Comparison of ENCODE assay signal across 11 mouse cellular contexts in genomic region chrX:36935326-36935966, GRCm38 (mm10).
"Had no signal": no experiment of that assay in that cellular context is flagged by ENCODE, and none has a peak within 500 bp of the region (broad histone marks: within the 10 kb centered on the region; RNA-seq: fewer than 3 reads in every experiment).

No protein-coding gene starts in this region.

- H3K9me3 ChIP-seq: limb, embryonic 13.5 days; midbrain, embryonic 12.5 days had no signal

- H3K36me3 ChIP-seq: midbrain, embryonic 12.5 days had no signal

- DNase-seq: kidney, adult 11 months; kidney, postnatal 10 days; layer of hippocampus, adult 9-11 months; layer of hippocampus, postnatal 36 days; lung, adult 18-20 months; thymus, adult 2 months; thymus, postnatal 25 days had no signal

- H3K9ac ChIP-seq: limb, embryonic 13.5 days; liver, embryonic 14.5 days; midbrain, embryonic 12.5 days had no signal

- H3K4me1 ChIP-seq: limb, embryonic 13.5 days; midbrain, embryonic 12.5 days had no signal

- H3K4me3 ChIP-seq: limb, embryonic 13.5 days; midbrain, embryonic 12.5 days had no signal

- H3K27me3 ChIP-seq: limb, embryonic 13.5 days; midbrain, embryonic 12.5 days had no signal

- H3K4me2 ChIP-seq: limb, embryonic 13.5 days; midbrain, embryonic 12.5 days had no signal

- ATAC-seq: midbrain, embryonic 16.5 days had no signal

- H3K27ac ChIP-seq: limb, embryonic 13.5 days; liver, embryonic 14.5 days; midbrain, embryonic 12.5 days had no signal
